Mouse (Mus musculus) embryonic facial prominence, embryonic 13.5 days (tissue): Measurements from ENCODE around the gene Borcs7. TPM values are rescaled to one million over a fixed set of nuclear protein-coding genes. Genes with fewer than 3 reads are reported as not detected.

Experiments used
- ATAC-seq: fragments of 200-750 bp; cut with Nextera tagmentation; 2 replicates; pipeline ENCODE4 v1.8.0; 2017; ENCODE audit warnings: low read depth; ENCODE audit not compliant: insufficient number of reproducible peaks, insufficient read depth, low FRiP score, low TSS enrichment
- H3K27ac ChIP-seq: fragments of 300-500 bp; sonication (generic); 2 replicates; pipeline ENCODE4 v1.5.1; 2015; ENCODE audit warnings: moderate library complexity, mild to moderate bottlenecking, inconsistent platforms
- H3K27me3 ChIP-seq: fragments of 300-500 bp; sonication (generic); 2 replicates; pipeline ENCODE4 v1.6.1; 2015; ENCODE audit warnings: mild to moderate bottlenecking, inconsistent platforms
- H3K36me3 ChIP-seq: fragments of 300-500 bp; sonication (generic); 2 replicates; pipeline ENCODE4 v1.6.1; 2015; ENCODE audit warnings: mild to moderate bottlenecking, inconsistent platforms
- H3K4me1 ChIP-seq: fragments of 300-500 bp; sonication (generic); 2 replicates; pipeline ENCODE4 v1.6.1; 2015; ENCODE audit warnings: inconsistent platforms
- H3K4me2 ChIP-seq: fragments of 300-500 bp; sonication (generic); 2 replicates; pipeline ENCODE4 v1.6.1; 2015; ENCODE audit warnings: moderate library complexity, mild to moderate bottlenecking, inconsistent platforms
- H3K4me3 ChIP-seq: fragments of 300-500 bp; sonication (generic); 2 replicates; pipeline ENCODE4 v1.5.1; 2015; ENCODE audit warnings: mild to moderate bottlenecking, inconsistent platforms
- H3K9ac ChIP-seq: fragments of 300-500 bp; sonication (generic); 2 replicates; pipeline ENCODE4 v1.6.1; 2015; ENCODE audit warnings: mild to moderate bottlenecking, inconsistent platforms
- H3K9me3 ChIP-seq: fragments of 300-500 bp; sonication (generic); 2 replicates; pipeline ENCODE4 v1.6.1; 2016; ENCODE audit warnings: inconsistent platforms
- WGBS: fragments of 180-500 bp; shearing (Covaris S2); methylation state at CpG from one replicate; pipeline ENCODE4 v1.1.7; 2015; ENCODE audit warnings: mixed read lengths; 5-methylcytosine and 5-hydroxymethylcytosine counted together
- polyA plus RNA-seq: library from polyadenylated mRNA; unstranded; fragments of >200 nt; fragmentation: Nextera tagmentation; extraction: Ambion mirVana; gene quantifications from 2 replicates; pipeline ENCODE4 v1.2.1, GENCODE M21; 2015

The Borcs7 gene
- polyA plus RNA-seq, 1 experiment from 2014 or later: 17.4 TPM

DNA sequence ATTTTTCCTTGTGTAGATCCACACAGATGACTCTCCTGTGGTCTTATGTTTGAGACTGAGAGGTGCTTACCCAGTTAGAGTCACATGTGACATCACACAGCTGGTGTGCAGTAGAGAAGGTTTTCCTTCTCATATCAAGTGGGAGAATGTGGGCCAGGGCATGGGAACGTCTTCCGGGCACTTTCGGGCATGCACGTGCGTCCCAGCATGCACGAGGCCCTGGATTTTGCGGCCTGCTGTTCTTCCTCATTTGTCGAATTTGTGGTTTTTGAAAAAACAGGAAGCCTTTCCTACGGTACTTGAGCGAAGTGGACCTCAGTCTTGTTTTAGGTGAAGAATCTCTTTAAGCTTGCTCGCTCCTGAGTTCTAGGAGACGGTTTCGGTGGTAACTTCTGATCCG lies 41.1 kb upstream of the Borcs7 start:
- Histone ChIP-seq H3K27ac (no peak overlapping the region), H3K9ac (no peak overlapping the region), H3K27me3 (no peaks in the 10 kb centered on the region), H3K4me3 (no peak overlapping the region), H3K36me3 (peaks cover 30% of the 10 kb centered on the region), H3K4me2 (no peak overlapping the region), H3K9me3 (no peaks in the 10 kb centered on the region), H3K4me1 (peaks cover 50% of the 10 kb centered on the region)
- WGBS: 93% methylated on average over 14 of the region's 14 CpGs
- ATAC-seq: no peak

DNA sequence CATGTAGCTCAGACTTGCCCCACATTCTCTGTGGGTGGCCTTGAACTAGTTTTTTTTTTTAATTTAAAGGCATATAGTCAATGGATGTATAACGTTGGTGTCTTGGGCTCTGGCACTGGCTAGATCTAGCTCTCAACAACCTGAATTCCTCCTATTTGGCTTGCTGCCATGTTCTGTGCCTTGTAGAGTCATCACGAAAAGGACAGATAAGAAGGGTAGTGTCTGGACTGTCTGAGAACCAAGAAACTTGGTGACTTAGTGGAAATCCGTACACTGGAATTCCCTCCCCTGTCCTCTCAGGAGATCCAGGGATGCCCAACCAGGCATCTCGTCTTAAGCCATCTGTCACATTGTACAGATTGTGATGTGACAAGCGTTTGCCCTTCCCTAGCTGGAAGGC lies 36.5 kb upstream of the Borcs7 start:
- Histone ChIP-seq H3K4me3 (no peak overlapping the region), H3K9me3 (peaks cover 3% of the 10 kb centered on the region; the same call in 1 of the 2 replicates), H3K27ac (no peak overlapping the region), H3K36me3 (peaks cover 69% of the 10 kb centered on the region), H3K4me1 (peaks cover 5% of the 10 kb centered on the region; the same call in 1 of the 2 replicates), H3K9ac (no peak overlapping the region), H3K4me2 (no peak overlapping the region), H3K27me3 (no peaks in the 10 kb centered on the region)
- no peak for ATAC-seq
- WGBS: 83% methylated on average over 5 of the region's 5 CpGs

- ATAC-seq: no peak; the same call in 1 of the 2 replicates
- Histone ChIP-seq H3K4me1 (peaks cover 5% of the 10 kb centered on the region; the same call in 1 of the 2 replicates), H3K9ac (no peak overlapping the region), H3K27ac (no peak overlapping the region), H3K36me3 (peaks cover 67% of the 10 kb centered on the region), H3K27me3 (no peaks in the 10 kb centered on the region), H3K9me3 (peaks cover 3% of the 10 kb centered on the region; the same call in 1 of the 2 replicates), H3K4me3 (no peak overlapping the region), H3K4me2 (no peak overlapping the region)
- WGBS: 92% methylated on average over 14 of the region's 14 CpGs
Observed at GRCm38 (mm10) chr19:46653616-46654235, 36.0 kb upstream of the Borcs7 start.

DNA sequence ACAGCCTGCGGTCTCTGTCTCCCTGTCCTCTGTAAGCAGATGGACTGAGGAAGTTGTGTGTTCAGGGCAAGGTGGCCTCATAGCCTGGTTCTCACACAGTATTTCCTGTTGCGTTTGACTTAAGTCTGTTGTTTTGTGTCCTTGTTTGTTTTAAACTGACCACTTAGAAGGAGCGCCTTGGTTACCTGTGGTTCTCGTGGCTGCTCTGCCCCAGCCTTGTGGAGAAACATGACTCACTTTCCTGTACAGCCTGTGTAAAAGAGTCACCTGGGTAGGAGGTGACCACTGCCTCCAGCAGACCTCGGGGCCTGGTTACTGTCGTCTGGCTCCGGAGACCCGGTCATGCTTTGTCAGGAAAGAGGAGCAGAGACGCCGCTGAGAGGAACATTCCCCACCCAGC lies 34.1 kb upstream of the Borcs7 start:
- no peak for ATAC-seq
- Histone ChIP-seq H3K4me3 (no peak overlapping the region), H3K36me3 (peaks cover 63% of the 10 kb centered on the region), H3K9me3 (peaks cover 3% of the 10 kb centered on the region; the same call in 1 of the 2 replicates), H3K27ac (no peak overlapping the region), H3K27me3 (no peaks in the 10 kb centered on the region), H3K4me1 (no peaks in the 10 kb centered on the region), H3K9ac (no peak overlapping the region), H3K4me2 (no peak overlapping the region)
- 95% methylated on average over 10 of the region's 10 CpGs for WGBS

GRCm38 (mm10) chr19:46656151-46656840 lies 33.4 kb upstream of the Borcs7 start:
- H3K27ac ChIP-seq: no peak overlapping the region; the same call in 1 of the 2 replicates
- WGBS: 84% methylated on average over 21 of the region's 21 CpGs

GRCm38 (mm10) chr19:46657339-46658020 lies 32.2 kb upstream of the Borcs7 start:
- Histone ChIP-seq H3K4me1 (peaks cover 8% of the 10 kb centered on the region), H3K27ac (no peak overlapping the region), H3K36me3 (peaks cover 56% of the 10 kb centered on the region), H3K4me2 (no peak overlapping the region), H3K27me3 (no peaks in the 10 kb centered on the region), H3K9ac (no peak overlapping the region), H3K9me3 (peaks cover 3% of the 10 kb centered on the region; the same call in 1 of the 2 replicates), H3K4me3 (no peak overlapping the region)
- WGBS: 95% methylated on average over 3 of the region's 3 CpGs
- no peak for ATAC-seq

More at GRCm38 (mm10) chr19:46656151-46656840, 33.4 kb upstream of the Borcs7 start:
- ATAC-seq: no peak
- H3K27me3 ChIP-seq: no peaks in the 10 kb centered on the region
- H3K9ac ChIP-seq: no peak overlapping the region
- H3K4me1 ChIP-seq: peaks cover under 1% of the 10 kb centered on the region; the same call in 1 of the 2 replicates
- H3K36me3 ChIP-seq: peaks cover 63% of the 10 kb centered on the region
- no peak overlapping the region for H3K4me2 ChIP-seq
- peaks cover 3% of the 10 kb centered on the region; the same call in 1 of the 2 replicates for H3K9me3 ChIP-seq
- H3K4me3 ChIP-seq: no peak overlapping the region

- Histone ChIP-seq H3K9ac (no peak overlapping the region), H3K27ac (no peak overlapping the region), H3K4me1 (peaks cover 9% of the 10 kb centered on the region), H3K4me3 (no peak overlapping the region), H3K9me3 (peaks cover 3% of the 10 kb centered on the region; the same call in 1 of the 2 replicates), H3K27me3 (no peaks in the 10 kb centered on the region), H3K36me3 (peaks cover 50% of the 10 kb centered on the region), H3K4me2 (no peak overlapping the region)
- WGBS: 95% methylated on average over 7 of the region's 7 CpGs
- ATAC-seq: no peak
Observed at GRCm38 (mm10) chr19:46658348-46658747, 31.4 kb upstream of the Borcs7 start.

- Histone ChIP-seq H3K27ac (no peak overlapping the region), H3K4me2 (no peak overlapping the region), H3K9ac (no peak overlapping the region), H3K4me1 (peaks cover 9% of the 10 kb centered on the region), H3K36me3 (peaks cover 45% of the 10 kb centered on the region), H3K9me3 (peaks cover 3% of the 10 kb centered on the region; the same call in 1 of the 2 replicates), H3K27me3 (no peaks in the 10 kb centered on the region), H3K4me3 (no peak overlapping the region)
- no peak for ATAC-seq
- 82% methylated on average over 9 of the region's 9 CpGs for WGBS
Observed at GRCm38 (mm10) chr19:46658851-46659250, 30.9 kb upstream of the Borcs7 start.

GRCm38 (mm10) chr19:46661511-46661910 lies 28.2 kb upstream of the Borcs7 start:
- no peak overlapping the region for H3K9ac ChIP-seq
- no peak overlapping the region for H3K4me3 ChIP-seq
- ATAC-seq: no peak
- no peaks in the 10 kb centered on the region for H3K27me3 ChIP-seq
- H3K36me3 ChIP-seq: peaks cover 18% of the 10 kb centered on the region
- no peak overlapping the region for H3K4me2 ChIP-seq
- peaks cover 3% of the 10 kb centered on the region; the same call in 1 of the 2 replicates for H3K9me3 ChIP-seq
- 63% methylated on average over 4 of the region's 4 CpGs for WGBS
- peaks cover 20% of the 10 kb centered on the region for H3K4me1 ChIP-seq
- H3K27ac ChIP-seq: no peak overlapping the region

DNA sequence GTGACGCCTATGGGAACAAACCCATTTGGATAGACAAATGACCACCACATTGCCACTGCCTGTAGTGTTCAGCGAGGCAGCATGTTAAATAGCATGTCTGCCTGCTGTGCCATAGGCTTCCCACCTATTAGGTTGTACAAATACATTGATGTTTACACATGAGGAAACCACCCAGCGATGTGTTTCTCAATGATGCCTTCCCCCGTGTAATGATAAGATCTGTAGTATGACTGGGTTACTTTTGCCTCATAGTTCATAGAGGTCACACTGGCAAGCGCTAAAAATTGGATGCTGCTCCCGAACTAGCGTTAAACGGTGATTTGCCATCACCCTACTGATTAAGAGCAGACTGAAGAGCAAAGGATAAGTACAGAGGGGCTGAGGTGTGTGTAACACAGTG lies 27.5 kb upstream of the Borcs7 start:
- H3K9me3 ChIP-seq: peaks cover 2% of the 10 kb centered on the region; the same call in 1 of the 2 replicates

GRCm38 (mm10) chr19:46662784-46663183 lies 26.9 kb upstream of the Borcs7 start:
- Histone ChIP-seq H3K4me1 (peaks cover 20% of the 10 kb centered on the region), H3K27ac (no peak overlapping the region), H3K9me3 (no peaks in the 10 kb centered on the region), H3K4me2 (no peak overlapping the region), H3K36me3 (peaks cover 6% of the 10 kb centered on the region), H3K27me3 (no peaks in the 10 kb centered on the region), H3K4me3 (no peak overlapping the region), H3K9ac (no peak overlapping the region)
- ATAC-seq: no peak
- 65% methylated on average over 6 of the region's 6 CpGs for WGBS

More for the DNA sequence above, 27.5 kb upstream of the Borcs7 start:
- no peak for ATAC-seq
- 77% methylated on average over 8 of the region's 8 CpGs for WGBS
- H3K4me3 ChIP-seq: no peak overlapping the region
- no peak overlapping the region for H3K4me2 ChIP-seq
- peaks cover 11% of the 10 kb centered on the region for H3K36me3 ChIP-seq
- no peak overlapping the region for H3K27ac ChIP-seq
- peaks cover 20% of the 10 kb centered on the region for H3K4me1 ChIP-seq
- no peak overlapping the region for H3K9ac ChIP-seq
- H3K27me3 ChIP-seq: no peaks in the 10 kb centered on the region
